Mouse (Mus musculus): ENCODE measurements around the gene Arl5b.

The Arl5b gene

GRCm38 (mm10) chr2:15121217-15121680 is 72.1 kb downstream of the Arl5b start:
- no peak for DNase-seq
